Mouse (Mus musculus) kidney, adult 11 months (tissue): Measurements from ENCODE around the gene Fam219b.

Experiments used
- DNase-seq: peaks from one replicate; pipeline ENCODE4 v3.0.0; 2022

Fam219b gene

GRCm38 (mm10) chr9:57537044-57537727 is at the start of gene Fam219b:
TSS of gene Fam219b (plus strand) at chr9:57537528.
- peak; percentile 91 for DNase-seq

- no peak for DNase-seq
Observed at GRCm38 (mm10) chr9:57487807-57488206, 49.5 kb upstream of the Fam219b start.

DNA sequence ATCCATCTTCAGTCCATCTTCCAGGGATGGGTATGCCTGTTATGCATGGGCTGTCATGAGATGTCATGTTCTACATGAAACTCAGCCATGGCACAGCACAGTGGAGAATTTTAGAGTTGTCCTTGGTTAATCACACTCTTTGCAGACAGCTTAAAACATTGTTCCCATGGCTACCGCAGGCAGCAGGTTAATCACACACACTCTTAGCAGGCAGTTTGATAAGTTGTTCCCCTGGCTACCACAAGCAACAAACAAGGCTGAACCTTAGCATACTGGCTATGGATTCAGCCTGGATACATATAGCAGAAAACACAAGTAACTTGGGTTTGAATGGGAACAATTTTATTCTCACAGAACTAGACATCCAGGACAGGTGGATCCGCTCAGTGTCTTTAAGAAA is 43.8 kb upstream of the Fam219b start:
- no peak for DNase-seq

GRCm38 (mm10) chr9:57494970-57495369 is 42.4 kb upstream of the Fam219b start:
- no peak for DNase-seq

DNA sequence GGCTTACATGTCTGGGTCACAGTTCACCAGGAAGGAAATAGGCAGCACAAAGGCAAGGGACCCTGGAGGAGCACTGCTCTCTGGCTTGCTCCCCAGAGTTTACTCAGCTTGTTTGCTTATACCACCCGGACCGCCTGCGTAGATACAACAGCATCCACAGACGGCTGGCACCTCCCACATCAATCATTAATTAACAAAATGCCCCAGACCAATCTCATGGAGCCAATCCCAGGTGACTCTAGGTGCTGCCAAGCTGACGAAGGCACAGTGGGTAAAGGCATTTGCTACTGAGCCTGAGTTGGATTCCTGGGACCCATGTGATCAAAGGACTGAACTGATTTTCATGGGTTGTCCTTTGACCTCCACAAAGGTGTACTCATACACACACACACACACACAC is 40.1 kb upstream of the Fam219b start:
- DNase-seq, result peak; percentile 48

- DNase-seq, result no peak
Observed at GRCm38 (mm10) chr9:57498536-57498935, 38.8 kb upstream of the Fam219b start.

GRCm38 (mm10) chr9:57501452-57501851 is 35.9 kb upstream of the Fam219b start:
- no peak for DNase-seq

- DNase-seq, result no peak
Observed at GRCm38 (mm10) chr9:57501861-57502260, 35.5 kb upstream of the Fam219b start.

DNA sequence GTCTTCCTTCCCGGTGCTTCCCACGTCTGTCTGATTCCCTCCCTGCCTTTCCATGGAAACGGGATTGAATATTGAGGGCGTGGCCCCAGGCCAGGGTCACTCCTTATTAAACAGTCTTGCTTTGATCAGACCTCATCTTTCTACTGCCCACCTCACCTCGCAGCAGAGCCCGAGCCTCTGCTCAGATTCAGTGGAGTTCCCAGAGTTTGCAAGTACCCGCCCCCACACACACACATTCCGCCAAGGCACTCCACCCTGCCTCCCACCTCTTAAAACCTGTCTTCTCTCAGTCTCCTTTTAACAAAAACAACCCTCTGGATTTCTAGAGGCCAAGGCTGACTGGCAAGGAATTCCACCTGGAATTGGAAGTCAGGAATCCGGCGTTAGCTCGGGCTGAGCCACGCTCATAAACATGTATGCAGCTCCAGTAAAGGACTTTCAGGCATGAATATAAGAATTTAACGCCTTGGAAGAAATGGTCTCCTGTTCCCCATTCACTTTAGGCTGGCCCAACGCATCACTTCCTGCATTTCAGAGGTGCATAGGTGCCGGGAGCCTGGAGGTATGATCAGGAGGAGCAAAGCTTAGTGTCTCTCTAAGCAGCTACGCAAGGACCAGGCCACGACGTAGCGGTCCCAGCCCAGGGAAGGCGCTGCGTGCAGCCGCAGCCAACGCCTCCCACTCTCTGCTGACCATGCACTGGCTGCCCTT is 34.3 kb upstream of the Fam219b start:
- no peak for DNase-seq

- peak; percentile 56 for DNase-seq
Observed at GRCm38 (mm10) chr9:57503622-57504380, 33.5 kb upstream of the Fam219b start, which contains the start of gene Rpp25. TSS of gene Rpp25 (plus strand) at chr9:57504026.

DNA sequence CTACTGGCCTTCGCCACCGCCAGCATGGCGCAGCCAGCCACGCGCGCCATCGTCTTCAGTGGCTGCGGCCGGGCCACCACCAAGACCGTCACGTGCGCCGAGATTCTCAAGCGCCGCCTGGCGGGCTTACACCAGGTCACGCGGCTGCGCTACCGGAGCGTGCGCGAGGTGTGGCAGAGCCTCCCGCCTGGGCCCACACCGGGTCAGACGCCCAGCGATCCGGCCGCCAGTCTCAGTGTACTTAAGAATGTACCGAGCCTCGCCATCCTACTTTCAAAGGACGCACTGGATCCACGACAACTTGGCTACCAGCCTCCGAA is 33.0 kb upstream of the Fam219b start:
- DNase-seq, result peak; percentile 63

DNA sequence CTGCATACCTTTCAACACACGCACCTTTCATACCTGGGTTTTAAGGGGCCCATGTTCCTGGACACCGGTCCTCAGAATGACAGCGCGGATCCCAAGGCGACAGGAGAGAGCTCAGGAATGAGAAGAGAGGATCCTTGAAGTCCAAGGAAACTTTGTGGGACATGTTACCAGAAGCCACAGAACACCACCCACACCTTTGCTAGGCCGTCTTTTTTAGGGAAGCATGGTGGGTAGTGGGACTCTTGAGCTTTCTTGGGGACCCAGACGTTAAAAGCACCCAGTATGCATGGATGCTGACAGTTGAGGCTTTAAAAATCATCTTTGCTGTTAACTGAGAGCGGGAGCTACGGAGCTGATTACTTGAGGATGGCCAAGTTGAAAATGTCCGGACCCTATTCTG is 32.4 kb upstream of the Fam219b start:
- DNase-seq, result no peak

DNA sequence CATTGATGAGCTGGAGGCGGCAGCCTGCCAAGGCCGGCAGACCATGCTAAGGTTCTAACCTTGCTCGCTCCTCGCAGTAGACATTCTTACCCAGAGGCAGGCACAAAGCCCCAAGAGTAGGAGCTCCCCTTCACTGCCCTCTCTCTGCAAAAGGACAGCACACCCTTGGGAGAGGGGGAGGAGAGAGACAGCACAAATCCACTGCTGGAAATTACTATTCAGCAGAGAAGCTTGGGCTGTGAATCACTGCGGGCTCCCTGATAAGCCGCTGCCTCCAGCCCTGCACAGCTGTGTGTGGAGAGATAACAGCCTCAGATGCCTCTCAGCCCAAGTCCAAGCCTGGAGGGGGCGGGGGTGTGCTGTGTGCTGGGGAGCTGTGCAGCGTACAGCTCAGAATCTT is 31.6 kb upstream of the Fam219b start:
- peak; percentile 27 for DNase-seq

DNA sequence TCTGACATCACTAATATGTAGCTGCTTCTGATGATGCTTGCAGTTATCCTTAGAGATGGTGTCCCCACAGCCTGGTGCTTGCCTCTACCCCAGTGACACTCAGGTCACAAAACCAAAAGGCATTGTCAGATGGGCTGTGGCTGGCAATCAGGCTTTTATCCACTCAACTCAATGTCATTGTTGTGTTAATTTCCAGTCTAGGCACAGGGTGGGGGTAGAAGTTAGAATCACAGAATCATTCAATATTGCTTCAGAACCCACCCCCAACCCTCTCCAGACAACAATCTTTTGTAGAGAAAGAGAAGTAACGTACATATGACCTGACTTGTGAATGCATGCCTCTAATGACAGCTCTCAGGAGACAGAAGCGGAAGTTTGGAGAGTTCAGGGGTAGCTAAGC is 26.8 kb upstream of the Fam219b start:
- no peak for DNase-seq

GRCm38 (mm10) chr9:57517113-57517512 is 20.2 kb upstream of the Fam219b start:
- no peak for DNase-seq

DNA sequence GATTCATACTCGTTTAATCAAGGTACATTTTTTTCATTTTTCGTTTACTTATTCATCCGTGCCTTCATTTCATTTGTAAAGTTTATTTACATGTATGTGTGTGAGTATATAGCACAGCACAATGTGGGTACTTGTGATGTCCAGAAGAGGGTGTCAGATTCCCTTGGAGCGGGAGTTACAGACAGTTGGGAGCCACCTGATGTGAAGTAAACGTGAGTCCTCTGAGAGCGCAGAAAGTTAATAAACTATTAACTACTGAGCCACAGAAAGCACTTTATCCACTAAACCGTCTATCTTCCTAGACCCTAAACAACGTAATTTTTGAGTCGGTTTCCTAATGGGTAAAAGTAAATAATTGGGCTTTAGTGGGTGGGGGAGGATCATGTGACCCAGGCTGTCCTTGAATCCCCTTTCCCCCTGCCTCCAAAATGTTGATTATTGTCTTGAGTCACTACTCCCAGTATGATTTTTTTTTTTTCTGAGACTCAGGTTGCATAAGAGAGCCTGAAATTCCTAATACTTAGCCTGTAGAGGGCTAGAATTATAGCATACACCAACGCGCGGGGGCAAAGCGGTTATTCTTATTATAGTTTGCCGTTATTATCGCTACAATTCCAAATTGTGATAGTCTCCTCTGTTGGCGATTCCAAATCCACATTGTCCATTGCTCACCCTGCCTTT is 16.8 kb upstream of the Fam219b start:
- DNase-seq, result peak; percentile 51

GRCm38 (mm10) chr9:57521056-57521911 is 16.0 kb upstream of the Fam219b start, which contains the start of gene Cox5a:
TSS of gene Cox5a (plus strand) at chr9:57521274.
- DNase-seq, result peak; percentile 93

- no peak for DNase-seq
Observed at GRCm38 (mm10) chr9:57522114-57522860, 15.0 kb upstream of the Fam219b start.

DNA sequence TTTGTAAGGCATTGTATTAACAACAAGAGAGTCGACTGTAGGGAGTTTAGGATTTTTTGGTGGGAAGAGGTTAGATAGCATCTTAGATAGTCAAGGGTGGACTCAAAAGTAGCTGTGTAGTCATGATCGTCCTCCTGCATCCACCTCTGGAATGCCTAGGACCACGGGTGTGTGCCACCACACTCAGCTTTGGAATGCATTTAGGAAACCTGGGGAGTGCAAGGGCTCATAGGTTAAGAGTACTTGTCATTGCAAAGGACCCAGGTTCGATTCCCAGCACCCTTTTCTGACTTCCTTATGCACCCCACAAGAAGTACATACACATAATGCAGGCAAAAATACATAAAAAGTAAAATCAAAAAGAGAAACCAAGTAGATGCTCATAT is 14.5 kb upstream of the Fam219b start:
- DNase-seq, result no peak

DNA sequence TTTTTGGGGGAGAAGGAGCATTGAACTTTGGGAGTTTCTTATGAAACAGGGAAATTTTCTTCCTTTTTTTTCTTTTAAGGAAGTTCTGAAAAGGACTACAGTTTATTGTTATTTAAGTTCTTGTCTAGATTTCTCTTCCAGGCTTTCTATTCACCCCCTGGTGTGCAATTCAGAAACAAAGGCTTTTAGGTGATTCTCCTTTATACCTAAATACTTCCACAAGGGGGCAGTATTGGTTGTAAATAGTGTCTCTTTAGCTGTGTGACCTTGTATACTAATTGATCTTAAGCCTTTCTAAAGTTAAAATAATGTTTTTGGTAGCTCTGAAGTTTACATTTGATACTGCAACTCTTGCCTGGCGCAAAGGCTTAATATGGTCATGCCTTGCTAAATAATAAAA is 13.6 kb upstream of the Fam219b start:
- no peak for DNase-seq

- no peak for DNase-seq
Observed at GRCm38 (mm10) chr9:57524439-57524838, 12.9 kb upstream of the Fam219b start.

GRCm38 (mm10) chr9:57525516-57525915 is 11.8 kb upstream of the Fam219b start:
- no peak for DNase-seq
